Mouse (Mus musculus): ENCODE measurements at regions not wholly inside any gene's neighbourhood (a gene's known extent, or its start where the extent isn't known, plus 50 kb on each side); places are given as distances from the start of the nearest gene placed in this dataset.

DNA sequence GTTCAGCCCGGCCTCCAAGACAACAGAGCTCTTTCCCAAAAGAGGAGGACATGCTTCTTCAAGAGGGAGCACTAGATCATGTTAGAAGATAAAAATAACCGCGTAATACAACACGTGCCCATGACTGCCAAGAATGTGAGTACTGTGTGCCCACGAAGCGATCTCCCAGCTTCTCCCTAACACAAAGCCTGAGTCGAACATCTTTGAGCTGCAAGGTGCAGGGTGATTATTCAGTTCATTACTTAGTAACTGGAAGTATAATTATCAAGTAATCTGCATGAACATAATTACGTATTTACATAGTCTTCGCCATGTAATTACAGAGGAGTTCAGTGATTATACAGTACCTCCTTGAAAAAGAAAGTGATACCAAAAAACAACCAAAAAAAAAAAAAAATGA is 269.7 kb downstream of the Efnb2 start:
- DNase-seq (ENCODE audit: low spot score), result no peak

DNA sequence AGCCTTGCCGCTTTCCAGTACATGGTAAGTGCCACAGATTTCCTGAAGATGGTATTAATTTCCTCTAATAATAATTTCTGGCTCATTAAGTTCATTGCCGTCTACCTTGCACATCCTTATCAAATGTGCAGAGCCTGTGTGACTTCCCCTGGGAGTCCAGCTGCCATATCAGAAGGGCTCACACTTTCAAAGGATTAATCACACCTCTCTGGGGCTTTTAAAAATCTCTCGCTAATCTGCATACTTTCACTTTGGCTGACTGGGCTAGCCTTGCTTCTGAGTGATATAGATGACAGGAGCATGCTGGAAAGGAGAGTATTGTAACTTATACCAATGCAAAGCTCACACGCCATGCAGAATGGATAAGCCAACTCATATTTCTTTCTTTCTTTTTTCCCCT is 282.8 kb downstream of the Efnb2 start:
- DNase-seq (ENCODE audit: low spot score), result no peak

DNA sequence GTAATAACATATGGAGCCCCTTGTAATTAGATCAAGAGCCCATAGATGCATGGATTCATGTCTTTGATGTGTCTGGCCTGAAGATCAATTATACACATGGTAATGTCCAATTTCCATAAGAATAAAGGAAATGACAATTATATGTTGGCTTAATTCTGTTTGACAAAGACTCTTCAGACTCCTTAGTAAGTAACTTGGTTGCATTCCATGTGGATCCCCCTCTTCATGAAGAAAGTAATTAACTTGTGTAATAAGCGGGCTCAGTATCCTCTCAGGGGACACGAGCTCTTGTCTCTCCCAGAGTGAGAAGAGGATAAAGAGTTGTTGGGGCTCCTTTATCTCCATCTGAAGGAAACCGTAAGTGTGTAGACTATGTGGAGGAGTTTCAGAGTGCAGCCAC is 284.3 kb downstream of the Efnb2 start:
- no peak for DNase-seq (ENCODE audit: low spot score)

DNA sequence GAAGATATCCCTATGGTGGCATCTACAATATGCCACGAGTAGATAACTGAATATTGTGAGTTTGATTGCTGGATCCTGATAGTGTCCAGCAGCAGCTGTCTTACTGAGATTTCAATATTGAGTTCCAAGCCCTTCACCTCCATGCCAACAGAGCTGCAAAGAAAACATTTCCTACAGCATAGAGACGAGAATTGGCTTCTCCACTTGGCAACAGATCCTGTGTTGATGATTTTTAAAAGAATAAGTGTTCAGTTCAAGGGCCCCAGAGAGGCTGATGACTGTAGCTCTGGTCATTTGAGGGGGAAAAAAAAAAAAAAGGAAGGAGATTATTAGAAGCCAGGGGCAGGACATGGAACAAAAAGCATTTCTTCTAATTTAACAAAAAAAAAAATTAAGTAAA is 284.7 kb downstream of the Efnb2 start:
- DNase-seq (ENCODE audit: low spot score), result no peak

DNA sequence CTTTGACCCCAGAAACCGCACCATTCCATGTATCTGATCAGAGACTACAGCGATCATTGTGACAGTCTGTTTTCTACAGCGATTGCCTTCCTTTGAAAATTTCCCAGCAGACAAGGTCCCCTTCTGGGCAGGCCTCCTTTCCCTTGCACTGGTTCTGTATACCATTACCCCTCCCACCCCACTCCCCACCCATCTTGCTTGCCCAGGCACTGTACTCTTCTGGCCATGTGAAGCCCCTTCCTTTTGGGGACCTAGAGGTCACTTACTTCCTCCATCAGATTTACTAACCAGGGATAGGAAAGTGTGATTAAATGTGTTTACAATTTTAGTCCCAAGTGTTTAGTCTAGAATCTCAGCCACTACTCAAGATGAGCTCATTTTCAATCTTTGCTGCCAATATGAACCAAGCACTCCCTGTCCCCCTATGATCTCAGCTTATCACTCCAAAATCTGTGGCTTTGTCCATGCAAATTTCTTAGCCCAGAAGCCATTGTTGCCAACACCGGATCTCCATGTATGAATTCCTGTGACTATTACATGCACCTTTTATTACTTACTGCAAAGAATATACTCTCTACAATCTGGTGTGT is 293.7 kb downstream of the Efnb2 start:
- no peak for DNase-seq (ENCODE audit: low spot score)

DNA sequence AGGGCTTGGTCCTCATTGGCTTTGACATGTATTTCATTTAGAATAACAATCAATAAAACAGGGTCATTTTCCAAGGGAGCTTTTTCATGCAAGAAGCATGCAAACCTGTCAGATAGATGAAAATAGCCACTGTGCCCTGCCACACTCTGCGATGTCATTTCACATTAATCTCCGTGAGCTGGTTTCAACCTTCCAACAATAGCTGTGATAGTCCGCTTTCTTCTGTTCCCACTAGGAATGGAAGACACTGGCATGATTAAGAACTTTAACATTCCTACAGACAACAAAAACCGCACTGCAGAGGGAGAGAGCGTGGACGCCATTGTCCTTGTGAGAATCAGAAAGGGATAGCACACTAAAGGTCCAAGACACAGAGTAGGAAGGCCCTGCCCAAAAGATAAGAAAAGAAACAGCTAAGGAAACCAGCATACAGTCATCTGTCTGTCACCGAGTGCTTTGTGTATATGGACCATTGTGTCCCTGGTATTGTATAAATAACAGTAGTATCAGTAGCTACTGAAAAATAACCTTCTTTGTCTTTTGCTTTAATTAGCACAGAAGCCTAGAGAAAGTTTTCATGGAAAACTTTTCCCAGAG is 299.0 kb downstream of the Efnb2 start:
- DNase-seq (ENCODE audit: low spot score), result no peak

DNA sequence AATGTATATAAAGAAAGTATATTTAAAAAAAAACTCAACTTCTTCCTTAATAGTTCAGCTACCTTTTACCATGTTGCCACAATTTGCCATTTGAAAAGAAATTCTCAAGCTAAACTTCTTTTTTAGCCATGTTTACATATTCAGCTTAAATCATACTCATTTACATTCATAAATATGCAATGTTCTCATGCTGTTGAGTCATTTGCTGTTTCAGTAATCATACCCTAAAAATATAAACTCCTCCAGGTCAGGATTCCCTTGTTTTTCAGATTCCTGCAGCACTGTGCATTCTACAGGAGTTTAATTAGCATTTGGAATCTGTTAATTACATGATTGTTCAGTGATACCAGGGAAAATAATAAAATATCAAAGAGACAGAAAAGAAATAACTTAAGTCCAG is 300.5 kb downstream of the Efnb2 start:
- no peak for DNase-seq (ENCODE audit: low spot score)

DNA sequence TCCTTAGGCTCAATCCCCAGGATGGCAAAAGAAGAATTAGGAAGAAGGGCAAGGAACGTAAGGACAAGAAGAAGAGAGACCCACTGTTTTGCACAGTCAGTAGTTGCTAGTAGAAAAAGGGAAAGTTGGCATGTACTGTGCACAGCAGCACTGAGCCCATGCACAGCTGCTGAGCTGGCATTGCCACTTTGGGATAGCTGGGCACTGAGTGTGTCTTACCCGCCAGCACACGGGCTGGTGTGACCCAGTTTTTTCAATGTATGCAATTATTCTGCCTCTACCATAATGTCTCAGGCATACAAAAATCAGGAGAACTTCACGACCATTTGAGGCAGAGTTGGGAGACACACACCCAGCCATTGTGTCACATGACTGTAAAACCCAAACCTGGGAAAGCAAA is 306.1 kb downstream of the Efnb2 start:
- DNase-seq (ENCODE audit: low spot score), result no peak

DNA sequence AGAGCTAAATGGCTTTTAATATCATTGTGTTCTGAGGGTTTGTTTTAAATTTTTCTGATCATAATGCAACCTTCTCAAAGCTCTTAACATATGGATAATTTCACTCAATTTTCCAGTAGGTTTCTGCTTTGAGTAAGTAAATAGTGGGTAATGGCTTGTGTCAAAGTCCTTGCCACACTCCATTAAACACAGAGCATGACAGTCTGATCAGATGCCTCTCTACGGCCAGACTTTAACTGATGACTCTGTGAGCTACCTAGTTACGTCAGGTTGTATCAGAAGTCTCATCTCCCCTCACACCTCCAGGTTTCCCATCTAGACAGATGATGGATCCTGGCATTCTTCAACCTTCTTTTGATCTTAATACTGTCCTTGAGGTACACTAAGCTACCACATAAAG is 316.4 kb downstream of the Efnb2 start:
- DNase-seq (ENCODE audit: low spot score), result no peak

DNA sequence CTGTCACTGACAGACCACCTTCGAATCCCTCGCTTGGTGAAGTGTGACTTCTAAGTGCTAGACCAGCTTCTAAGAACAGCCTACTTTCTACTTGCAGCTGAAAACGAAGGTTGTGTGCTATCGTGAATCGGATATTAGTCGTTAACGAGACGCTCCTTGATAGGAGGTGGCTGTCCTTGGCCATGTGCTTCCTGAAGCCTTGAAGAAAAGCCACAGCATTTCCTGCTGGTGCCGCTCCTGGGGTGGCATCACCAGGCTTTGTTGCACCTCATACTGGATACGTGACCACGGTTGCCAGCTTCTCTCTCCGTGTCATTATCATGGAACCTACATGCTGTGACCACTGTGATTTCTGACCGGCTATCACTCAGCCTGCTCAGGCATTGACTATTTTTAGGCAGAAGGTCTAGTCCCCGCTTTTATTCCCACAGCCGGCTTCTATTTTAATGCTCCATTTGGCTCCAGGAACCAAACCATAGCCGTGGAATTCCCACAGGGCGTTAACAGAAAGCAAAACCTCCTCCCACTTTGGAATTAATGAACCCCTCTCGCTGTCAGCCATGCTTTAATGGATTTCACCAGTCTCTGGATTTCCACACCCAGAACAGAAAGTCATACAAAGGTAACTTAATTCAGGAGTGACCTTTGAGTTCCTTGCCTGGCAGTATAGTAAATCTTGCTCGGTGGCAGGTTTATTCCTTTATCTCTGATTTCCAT is 325.6 kb downstream of the Efnb2 start:
- DNase-seq (ENCODE audit: low spot score), result no peak

DNA sequence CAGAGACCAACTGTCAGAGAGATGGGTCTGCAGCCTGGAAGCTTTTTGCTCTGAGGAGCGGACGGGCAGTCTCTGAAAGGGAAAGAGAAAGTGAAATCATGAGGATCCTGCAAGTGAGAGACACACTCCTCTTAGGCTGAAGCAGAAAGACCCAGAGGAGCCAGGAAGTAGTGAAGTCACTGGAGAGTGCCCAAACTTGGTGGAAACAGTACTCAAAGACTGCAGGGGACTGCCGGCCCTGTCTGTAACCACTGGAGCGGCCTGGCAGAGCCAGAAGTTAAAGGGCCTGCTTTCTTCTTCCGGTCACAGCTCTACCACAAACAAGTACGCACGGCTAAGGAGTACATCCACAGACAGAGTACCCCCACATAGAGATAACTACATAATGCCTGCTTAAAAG is 326.5 kb downstream of the Efnb2 start:
- DNase-seq (ENCODE audit: low spot score), result no peak

DNA sequence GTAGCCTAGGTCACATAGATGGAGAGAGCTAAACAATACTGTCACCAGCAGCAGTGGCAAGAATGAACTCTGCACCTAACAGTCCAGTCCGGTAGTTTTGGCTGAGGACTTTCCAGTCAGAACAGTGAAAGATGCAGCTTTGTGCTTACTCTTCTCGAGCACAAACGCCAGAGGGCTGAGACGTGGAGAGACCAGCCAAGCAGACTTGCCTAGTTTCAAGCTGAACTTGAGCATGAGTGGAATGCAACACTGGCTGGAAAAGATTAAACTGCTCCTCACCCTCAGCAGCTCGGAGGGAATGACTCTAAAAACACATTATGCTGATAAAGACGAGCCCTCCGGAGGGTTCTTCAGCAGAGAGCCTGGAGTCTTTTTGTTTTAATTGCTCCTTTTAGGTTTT is 329.8 kb downstream of the Efnb2 start:
- no peak for DNase-seq (ENCODE audit: low spot score)

DNA sequence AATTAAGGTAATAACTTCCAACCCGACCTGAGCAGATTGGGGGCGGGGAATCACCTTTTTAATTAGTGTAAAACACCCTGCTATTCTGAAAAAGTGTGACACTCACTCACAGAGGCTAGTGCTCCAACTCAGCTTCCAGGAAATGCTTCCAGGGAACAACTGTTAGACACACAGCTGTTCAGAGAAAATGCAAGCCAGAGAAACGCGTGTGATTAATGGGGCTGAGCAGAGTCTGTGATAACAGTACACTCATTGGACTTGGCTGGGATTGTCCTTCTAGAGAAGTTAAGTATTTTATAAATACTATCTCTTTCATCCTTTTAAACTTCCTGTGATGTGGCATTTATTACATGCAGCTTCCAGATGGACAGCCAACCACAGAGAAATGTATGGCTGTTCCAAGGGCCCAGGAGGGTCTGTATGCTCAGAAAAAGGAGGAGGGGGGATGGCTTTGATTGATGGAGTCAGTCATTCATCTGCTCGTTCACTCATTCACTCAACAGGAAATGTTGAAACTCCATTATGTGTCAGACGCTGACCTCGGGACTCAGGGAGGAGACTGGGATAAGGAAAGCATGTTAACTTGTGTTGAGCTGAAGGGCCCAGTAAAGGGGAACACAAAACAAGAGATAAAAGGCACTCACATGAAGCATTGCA is 332.9 kb downstream of the Efnb2 start:
- DNase-seq (ENCODE audit: low spot score), result no peak

DNA sequence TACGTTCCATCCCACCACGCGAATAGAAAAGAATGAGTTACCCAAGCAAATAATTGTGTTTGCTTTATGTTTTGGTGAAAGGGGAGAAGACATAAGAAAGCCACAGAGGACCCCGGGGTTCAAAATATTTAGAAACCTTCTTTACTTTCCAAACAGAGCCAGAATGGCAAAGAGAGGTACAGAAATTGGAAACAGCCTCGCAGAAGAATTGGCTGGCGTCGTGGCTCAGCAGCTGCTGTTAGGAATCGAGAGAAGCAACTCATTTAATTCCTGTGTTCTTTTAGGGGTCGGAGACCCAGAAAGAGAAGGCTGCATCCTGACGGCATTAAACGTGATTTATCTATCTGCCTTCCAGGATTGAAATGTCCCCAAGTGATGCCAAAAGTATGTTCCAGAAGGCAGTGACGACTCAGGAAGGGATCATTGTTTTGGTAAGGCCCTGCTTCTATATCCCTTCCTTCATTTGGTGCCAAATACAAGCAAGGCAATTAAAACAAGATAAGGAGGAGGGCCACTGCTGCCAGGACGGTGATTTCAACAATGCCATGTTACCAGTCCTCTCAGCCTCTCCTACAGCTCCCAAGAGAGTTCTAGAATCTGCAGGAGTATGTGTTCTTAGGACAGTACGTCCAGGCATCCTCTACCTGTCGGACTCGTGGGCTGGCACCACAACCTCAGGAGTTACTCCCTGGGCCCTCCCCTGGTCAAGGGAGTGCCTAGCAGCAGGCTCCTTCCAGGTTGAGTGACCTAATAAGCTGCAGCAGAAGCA is 334.8 kb downstream of the Efnb2 start:
- DNase-seq (ENCODE audit: low spot score), result no peak

DNA sequence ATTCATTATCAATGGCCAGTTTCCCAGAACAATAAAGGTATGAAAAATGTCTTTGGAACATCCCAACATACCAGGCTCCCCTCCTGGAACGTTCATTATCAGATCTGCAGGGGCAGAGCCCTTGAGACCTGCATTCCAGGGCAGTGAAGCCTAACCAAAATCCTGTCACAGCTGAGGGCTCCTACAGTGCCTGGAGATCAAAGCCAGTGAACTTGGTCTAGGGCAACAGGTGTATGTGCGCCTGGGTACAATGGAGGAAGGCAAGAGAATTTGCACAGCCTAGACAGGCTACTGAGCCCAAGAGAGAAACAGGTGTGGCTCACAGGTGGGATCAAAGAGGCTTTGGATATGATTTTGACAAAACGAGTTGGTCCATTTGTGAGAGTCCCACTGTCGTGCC is 335.6 kb downstream of the Efnb2 start:
- no peak for DNase-seq (ENCODE audit: low spot score)

DNA sequence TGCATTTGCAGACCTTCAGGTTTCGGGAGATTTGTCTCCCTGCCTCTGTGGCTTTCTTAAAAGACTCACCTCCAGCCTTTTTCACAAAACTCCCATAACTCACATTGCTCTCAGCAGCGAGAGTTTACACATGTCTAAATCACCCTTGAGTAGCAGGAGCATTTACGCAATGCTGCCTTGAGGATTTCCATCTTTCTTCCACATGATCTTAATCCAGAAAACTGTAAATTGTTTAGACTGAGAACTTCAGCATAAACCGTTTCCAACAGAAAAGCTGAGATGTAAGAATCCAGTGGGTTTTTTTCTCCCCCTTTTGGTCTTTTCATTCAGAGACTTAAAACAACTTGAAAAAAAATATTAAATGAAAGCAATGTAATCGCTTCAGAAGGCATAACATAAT is 336.5 kb downstream of the Efnb2 start:
- DNase-seq (ENCODE audit: low spot score), result no peak

DNA sequence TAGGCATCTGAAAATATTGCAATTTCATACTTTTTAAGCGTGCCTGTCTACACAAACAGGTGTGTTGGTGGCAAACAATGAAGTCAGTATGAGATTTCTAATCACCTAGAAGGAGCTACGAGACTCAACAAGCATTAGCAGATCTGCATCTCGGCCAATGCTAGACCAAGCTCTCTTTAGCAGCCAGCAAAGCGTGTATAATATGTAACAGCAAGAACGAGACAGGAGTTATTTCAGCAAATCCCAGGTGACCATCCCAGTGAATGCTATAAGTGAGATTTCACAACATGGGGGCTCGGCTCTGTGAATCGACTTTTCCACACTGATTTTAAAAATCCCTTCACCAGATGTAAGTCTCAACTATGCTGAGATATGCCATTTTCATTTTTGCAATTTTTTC is 352.8 kb downstream of the Efnb2 start:
- no peak for DNase-seq (ENCODE audit: low spot score)

DNA sequence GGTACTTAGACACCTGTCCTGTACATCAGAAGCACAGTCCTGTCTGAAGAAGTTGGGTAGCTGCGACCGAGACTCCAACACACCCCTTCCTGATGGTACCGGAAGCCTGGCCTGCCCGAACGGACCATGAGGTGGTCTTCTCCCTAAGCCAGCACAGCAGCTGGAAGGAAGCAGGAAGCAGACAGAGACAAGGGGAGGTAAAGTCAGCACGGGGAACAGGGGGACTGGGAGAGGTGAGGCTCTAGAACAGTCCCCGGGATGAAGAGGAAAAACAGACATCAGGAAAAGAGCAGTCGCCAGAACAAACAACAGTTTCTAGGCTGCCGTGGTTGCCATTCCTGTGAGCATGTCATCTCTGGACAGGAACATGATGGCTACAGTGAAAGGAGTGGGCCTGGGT is 353.6 kb downstream of the Efnb2 start:
- DNase-seq (ENCODE audit: low spot score), result no peak

DNA sequence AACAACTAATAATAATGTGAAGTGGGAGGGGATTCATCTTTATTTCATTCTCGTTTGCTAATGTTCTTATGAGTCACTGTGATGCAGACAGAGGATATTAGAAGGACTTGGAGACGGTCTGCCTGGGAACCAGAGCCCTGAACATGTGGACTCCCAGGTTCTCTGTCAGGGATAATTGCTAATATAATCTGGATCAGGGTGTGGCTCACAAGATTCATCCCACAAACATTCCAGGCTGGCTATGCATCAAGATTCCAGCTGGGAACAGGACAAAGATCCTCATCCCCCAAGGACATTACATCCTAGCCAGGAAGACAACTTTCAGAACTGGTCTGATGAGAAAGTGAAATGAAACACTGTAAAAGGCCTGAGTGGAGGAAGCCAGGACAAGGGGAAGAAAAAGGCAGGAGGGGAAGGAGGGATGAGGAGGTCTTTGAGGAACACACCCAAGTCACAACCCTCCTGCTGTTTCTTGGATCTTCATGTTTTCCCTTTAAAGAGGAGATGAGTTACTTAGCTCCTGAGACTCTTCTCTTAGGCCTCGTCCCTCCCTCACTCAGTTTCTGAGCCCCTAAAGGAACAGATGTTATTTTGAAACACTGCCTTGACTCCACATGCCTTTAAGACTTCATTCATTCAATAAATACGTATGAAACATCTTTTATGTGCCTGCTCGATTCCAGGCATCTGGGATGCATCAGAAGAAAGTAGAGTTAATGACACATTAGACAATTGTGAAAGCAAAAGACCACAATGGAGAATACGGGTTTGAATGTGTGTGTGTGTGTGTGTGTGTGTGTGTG is 360.9 kb downstream of the Efnb2 start:
- no peak for DNase-seq (ENCODE audit: low spot score)

DNA sequence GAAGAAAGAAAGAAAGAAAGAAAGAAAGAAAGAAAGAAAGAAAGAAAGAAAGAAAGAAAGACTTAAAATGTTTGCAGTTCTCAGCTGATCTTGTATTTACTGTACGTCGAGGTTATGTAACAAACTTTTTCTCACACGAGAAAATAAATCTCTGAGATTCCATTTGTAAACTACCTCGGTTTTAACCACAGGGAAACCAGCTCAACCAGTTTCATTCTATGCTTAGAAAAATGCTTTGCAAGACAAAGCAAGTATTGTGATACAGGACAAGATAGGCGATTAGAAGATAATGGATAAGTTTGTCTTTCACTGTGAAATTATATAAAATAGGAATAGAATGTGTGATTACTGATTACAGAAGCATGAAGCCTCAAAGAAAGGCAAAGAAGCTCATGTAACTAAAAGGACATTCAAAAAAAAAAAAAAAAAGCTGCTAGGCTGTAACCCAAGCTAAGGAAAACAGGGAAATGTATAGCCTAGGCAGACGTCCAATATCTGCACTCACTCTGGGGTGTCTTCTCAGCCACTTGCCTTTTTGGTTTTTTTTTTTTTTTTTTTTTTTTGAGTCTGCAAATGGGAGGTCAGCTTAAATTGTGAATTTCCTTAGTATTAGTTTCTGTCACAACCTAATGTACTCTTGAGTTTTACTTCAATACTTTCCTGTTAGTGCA is 368.3 kb downstream of the Efnb2 start:
- DNase-seq (ENCODE audit: low spot score), result no peak

DNA sequence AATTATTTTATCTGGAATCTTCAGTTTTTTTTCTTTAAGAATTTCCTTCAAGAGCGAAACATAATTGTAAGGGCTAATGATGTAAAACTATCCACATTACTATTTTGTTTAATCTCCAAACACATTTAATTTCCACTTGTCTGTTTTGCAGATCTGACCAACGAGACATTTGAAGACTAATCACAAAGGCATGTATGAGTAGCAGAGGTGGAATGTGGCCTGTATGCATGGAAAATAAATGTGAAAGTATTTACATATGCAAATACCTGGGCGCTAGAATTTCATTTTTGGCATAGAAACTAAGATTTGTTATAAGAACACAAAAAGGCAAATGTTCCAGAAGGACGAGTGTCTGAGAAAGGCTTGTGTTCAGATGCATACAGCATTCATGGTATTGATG is 375.2 kb downstream of the Efnb2 start:
- DNase-seq (ENCODE audit: low spot score), result no peak

Data from urinary bladder, postnatal 25 days (tissue).